Mouse (Mus musculus) cerebellum, adult 9-11 months (tissue): ENCODE measurements around the gene Pla2g4a.
"Not testable (repeated sequence)": the region's sequence is repeated elsewhere in the genome, so short reads cannot be mapped to it uniquely, and the experiment has no call there.

Experiments
- DNase-seq: peaks from one replicate; pipeline ENCODE4 v3.0.0; 2022

Gene Pla2g4a

DNA sequence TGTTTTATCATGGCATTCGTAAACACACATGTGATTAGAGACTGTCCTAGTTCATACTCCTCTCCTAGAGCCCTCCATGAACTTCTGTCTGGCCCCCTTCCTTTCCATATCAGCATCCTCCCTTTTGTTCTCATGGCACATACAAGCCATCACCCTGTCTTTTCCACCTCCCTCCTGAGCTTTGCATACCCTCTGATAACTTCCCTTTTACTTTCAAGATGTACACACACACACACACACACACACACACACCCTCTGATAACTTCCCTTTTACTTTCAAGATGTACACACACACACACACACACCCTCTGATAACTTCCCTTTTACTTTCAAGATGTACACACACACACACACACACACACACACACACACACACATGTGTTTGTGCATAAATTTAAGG lies 37.4 kb downstream of the Pla2g4a start:
- DNase-seq: not testable (repeated sequence)

DNA sequence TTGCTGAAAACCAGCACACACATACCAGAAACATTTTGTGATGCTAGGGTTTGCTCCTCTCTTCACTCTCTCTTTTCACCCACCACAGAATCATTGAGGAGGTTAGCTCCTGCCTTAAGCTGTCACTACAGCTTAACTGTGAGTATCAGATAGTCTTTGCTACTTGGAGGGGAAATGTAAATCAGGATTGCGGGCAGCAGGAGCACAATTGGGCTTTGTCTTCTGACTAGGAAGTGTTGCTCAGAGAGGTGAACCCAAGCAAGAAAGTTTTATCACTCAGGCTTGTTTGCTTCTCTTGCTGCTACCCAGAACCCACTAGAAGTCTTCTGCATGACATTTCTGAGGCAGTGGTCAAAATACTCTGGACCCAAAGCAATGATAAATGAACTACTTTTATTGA lies 38.9 kb downstream of the Pla2g4a start:
- DNase-seq: no peak

DNA sequence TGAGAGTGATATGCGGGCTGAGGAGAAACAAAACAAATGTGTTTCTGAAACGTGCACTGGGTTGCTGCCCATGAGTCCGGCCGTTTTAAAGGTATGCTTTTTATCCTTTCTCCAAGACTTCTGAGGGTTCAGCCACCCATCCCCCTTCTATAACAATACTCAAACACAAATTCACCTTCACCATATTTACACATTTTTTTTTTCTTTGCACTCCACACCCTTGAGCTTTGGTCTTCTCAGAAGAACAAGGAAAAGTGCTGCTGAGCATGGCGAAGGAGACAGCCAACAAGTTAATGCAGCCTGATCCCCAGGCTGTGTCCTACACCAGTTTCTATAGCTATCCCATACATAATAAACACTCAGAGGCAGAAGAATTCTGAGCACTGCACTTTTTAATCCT lies 39.8 kb downstream of the Pla2g4a start:
- DNase-seq: no peak

DNA sequence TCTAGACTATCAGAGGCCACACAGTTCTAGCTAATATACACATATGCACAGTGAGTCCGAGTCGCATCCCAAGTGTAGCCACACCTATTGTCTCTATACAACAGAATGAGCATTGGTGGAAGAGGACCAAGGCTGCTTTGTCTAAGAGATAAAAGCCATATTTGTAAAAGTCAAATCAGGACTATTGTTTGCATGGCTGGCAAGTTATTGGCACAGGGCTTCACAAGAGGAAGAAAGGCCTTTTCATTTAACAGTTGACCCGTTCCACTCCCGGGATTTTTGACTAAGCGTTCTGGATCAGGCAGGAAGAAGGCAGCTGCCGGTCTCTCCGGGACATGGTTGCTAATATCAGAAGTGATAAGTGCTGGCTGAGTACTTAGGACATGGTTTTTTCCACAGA lies 41.8 kb downstream of the Pla2g4a start:
- peak; percentile 1 for DNase-seq

DNA sequence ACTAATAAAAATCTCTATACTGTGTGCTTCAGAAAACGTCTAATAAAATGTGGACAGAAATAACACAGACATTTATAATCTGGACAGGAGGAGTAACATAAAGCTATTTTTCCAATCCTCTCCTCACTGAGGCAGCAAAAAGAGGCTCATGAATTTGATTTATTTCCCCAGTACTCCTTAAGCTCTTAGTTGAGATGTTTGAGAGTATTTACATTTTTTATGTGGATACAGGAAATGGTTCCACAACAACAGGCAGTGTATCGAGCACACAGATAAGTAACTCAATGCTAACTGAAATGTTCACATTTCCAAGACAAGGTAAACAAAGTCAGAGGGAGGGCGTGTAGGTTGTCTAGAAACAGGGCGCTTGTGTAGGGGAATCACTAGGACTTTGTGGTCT lies 48.1 kb downstream of the Pla2g4a start:
- DNase-seq: no peak

DNA sequence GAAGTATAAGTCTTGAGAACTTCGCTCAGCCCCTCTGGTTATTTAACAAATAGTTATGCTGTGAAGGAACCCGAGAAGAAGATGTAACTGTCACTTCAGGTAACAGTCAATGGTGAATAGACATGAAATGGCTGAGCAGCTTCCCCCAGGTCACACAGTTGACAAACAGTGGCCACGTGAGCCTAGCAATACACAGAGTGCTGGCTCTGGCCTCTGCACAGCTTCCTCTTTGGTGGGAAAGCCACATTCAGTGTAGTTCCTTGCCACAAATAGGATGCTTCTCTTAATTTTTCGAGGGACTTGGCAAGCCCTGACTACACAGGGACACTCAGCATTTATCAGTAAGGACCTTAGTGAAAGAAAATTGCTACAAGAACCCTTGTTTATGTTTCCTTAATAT lies 50.0 kb downstream of the Pla2g4a start:
- DNase-seq: no peak

DNA sequence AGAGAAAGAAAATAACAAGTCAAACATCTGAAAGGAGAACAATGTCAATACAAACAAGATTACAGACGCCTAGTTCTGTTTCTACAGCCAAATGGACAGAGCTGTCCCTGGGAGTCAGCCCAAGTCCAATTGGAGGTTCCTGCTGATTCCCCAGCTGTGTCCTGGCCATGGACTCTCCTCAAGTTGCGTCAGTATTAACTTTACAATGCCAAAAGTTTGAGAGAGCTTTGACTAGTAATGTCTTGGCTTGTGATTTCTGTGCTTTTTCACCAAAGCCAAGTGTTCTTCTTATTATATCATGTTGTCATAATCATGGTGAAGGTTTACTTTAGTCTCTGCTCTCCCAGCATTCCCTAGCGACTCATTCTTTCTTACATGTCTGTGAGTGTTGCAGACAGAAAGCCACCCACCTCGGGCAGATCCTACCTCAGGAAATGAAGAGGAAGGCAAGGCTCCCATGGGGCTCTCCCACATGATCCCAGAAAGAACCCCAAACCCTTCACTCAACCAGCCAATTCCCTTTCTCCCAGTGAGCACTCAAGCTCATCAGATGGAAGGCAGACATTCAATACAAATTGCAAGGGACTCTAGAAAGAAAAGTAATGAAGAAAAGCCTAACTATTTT lies 63.0 kb downstream of the Pla2g4a start:
- no peak for DNase-seq

DNA sequence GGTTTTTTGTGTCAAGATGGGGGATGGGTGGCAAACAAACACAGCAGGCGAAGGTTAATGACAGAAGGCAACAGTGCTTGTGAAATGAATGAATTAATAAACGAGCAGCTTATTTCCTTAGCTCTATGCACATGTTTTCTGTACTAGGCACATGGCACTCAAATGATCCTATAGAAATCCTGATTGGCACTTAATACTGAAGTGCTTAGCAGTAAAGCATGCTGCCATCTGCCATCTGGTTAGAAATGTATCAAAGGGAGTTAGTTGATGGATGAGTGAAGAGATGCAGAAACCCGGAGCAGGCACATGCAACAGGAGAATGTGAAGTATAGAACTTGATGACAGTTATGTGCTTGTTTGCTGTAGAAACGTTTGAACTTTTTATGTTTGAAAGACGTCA lies 64.5 kb downstream of the Pla2g4a start:
- no peak for DNase-seq

DNA sequence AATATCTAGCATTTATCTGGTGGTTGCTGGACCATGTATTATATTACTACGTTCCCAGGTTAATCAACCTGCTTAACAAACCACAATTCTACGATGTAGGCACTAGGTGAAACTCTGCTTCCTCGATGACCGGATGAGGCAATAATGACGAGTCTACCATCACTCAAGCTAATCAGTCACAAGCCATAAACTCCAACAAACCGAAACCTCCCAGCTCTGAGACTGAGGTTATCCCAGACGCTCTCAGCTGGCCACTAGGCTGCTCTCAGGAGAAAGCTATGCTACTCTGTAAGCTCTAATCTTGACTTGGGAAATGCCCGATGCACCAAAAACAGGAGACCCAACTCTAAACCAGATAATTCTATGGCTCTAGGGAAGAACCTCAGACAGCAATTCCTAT lies 66.2 kb downstream of the Pla2g4a start:
- DNase-seq: no peak

DNA sequence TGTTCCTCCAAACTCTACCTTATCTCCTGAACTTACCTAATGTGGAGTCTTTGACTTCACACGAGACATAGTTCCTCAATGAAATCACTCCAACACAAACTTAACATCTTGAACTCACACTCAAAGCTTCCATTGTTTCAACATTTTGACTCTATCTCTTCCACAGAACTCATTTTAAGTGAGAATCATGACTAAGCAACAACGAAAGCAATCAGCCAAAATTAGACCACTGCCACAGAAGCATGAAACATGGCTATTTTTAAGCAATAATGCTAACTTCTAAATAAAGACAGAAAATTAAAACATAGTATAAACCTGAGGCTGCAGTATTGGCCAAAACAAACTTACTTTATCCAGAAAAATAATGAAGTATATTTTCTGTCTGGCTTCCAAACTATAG lies 67.2 kb downstream of the Pla2g4a start:
- DNase-seq: no peak

DNA sequence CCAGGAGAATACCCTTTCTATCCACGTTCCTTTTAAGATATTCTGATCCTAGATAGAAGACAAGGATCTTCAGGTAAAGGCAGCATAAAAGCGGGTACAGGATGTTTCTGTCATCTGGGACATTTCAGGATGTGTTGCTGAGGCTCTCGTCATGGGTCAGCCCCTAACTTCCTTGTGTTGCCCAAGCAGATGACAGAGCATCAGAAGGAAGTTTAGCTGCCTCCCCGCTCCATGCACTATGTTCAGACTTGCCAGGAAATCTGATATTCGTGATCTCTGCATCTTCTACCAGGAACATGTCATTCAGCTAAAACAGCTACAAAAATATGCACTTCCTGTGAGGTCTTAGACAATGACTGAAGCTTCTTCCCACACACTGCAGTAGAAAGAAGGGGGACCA lies 70.0 kb downstream of the Pla2g4a start:
- no peak for DNase-seq

DNA sequence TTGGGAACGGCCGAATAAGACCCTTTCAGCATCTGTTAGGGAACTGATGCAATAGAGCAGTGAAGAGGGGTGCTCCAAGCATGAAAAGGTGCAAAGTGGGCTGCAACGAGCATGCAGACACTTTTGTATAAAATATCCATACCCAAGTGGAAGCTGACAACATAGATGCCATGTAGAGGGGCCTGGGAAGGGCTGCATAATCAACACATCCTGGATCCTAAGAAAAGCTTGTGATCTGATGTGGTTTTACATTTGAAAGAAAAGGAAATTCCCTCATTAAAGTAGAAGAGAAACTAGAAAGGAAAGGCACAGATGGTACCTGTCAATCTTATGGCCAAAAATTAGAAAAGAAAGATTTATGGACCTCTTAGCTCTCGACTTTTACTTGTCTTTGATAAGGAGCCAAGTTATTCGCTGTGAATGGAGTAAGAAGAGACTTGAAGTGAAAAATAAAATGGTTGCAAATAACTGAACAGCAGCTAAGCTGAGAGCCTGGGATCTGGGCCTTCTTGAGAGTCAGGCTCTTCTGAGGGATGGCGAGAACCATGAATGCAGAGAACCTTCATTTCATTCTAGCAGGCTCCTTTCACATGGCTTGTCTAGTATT lies 78.6 kb downstream of the Pla2g4a start:
- DNase-seq: no peak

DNA sequence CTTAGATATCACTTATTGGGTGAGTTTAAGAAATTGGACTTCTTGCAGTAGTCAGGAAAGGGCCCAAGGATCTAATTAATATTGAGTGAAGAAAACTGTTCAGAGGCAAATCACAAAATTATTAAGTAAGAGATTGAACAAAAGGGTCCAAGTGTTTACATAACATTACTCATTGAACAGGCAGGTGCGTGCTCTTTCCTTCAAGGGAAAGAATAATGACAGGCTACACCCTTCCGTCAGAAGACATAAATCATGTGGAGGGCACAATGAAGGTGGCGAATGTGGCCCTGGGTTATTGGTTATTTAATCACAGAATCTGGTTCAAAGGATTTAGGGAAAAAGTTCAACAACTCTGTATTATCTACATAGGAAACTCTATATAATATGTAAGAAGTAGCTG lies 82.9 kb downstream of the Pla2g4a start:
- no peak for DNase-seq

DNA sequence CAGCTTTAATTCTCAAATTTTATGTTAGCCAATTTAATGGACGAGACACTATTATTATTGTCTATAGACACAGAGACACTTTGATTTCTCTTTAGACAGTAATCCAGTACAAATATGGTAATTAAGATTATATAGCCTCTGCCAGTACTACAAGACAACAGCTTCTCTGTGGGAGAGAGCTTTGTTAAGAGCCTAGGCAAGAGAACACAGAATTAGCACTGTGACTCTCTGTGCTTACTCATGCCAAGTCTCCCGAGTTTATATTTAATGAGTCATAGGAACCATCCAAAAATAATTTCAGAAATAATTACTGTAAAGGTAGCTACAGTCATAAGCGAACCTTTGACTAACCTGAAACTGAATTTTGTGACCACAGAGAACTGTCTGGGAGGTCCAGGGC lies 84.6 kb downstream of the Pla2g4a start:
- DNase-seq: no peak

DNA sequence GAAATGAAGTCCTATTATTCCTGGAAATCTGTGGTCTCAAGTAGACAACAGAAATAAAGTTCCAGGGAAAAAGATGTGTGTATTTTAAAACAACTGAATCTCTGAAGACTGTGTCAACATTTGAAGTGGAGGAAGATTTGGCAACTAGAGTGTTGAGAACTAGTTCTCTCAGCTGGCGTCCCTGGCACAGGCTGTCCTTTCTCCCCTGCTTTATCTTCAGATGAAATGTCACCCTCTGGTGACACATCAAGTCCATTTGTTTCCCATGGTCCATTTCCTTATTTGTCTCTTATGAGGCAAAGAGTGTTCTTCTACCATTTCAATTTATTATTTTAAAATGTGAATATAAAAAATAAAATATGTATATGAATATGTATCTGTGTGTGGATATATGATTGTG lies 89.5 kb downstream of the Pla2g4a start:
- DNase-seq: no peak

DNA sequence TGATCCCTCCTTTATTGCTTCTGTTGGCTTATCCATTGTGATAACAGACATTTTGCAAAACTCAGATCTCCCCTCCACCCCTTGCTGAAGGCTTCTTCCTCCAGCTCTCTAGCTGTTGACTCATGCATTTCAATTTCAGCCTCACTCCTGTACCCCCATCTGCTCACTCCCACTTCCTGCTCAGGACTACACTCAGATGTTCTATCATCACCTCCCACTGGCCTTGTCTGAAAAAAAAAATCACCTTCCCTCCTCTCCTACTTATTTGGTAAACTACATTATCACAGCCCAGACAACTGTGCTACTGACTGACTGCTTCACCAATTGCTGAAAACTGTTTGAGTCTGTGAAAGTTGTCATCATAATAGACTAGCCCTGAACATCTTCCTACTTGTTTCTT lies 93.8 kb downstream of the Pla2g4a start:
- DNase-seq: no peak

DNA sequence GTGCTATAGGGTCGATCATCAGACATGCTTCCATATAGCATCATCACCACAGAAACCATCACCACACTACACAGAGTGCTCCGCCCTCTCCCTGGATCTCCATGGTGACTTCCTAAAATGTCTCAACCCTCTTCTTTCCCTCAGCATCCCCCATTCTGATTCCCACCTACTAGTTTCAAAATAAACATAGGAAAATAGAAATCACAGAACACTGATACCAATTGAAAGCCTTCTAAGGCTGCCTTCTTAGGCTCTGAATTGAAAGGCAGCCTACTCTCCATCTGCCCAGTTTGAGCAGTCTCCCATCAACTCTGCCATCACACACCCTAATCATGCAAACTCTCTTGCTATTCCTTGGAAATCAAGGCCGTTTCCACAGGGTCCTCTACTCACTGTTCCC lies 94.9 kb downstream of the Pla2g4a start:
- no peak for DNase-seq

DNA sequence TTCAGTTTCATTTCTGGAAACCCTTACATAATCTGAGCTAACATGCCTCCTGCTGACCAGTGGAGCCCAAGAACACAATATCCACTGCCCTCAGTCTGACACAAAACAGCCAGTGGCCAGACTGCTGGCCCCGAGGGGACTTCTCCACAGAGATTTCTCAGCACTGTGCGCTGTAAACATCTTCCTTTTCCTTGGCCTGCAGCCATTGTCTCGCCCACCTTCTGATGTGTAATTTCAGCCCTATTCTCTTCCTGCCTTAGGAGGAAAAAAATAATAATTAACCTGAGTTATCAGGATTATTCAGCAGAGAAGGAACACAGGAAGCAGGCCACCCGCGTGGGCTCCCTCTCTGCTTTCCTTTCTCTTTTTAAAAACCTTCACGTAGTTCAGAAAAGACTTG lies 98.3 kb downstream of the Pla2g4a start:
- no peak for DNase-seq

DNA sequence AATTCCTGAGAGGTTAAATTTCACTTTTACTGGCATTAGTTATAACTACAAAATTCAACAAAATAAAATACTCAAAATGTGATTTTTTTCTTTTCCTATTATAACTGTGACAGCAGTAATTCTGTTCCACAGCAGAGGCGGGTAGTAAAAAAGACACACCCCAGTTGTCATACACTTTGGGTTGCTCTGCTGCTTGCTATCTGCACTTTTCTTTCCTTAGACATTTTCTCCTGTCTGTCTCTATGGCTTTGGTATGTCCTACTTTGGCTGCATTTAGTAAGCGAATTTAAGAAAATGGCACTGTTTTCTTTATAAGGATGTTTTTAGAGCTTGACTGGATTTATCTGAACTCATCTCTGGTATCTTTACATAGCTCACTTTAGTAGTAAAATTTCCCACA lies 98.9 kb downstream of the Pla2g4a start:
- no peak for DNase-seq

DNA sequence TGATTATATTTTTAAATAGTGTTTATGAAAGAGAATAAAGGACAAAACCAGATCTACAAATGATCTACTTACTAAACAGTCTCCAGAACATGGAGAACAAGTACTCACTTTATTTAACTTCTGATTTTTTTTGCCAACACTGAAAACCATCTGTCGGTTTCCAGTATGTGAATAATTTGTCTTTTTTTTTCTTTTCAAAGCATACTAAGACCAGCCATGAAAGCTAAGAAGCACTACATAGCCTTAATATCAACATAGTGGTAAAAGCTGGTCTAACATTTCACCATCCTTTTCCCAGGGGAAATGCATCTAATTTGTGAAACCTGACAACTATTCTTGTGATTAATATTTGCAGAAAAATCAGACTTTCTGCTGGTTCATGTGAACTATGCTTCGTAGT lies 99.5 kb downstream of the Pla2g4a start:
- DNase-seq: no peak

DNA sequence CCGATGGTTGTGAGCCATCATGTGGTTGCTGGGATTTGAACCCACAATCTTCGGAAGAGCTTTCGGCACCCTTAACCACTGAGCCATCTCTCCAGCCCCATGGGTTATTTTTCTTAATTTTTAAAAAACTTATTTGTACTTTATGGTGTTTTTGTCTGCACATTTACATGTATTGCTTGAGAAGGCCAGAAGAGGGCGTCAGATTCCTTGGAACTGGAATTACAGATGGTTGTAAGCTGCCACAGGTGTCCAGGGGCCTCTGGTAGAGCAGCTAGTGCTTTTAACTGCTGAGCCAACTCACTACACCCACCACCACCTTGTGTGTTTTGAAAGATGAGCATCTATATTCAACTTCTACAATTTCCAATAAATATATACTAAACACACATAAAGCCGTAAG lies 102.4 kb downstream of the Pla2g4a start:
- DNase-seq: no peak

DNA sequence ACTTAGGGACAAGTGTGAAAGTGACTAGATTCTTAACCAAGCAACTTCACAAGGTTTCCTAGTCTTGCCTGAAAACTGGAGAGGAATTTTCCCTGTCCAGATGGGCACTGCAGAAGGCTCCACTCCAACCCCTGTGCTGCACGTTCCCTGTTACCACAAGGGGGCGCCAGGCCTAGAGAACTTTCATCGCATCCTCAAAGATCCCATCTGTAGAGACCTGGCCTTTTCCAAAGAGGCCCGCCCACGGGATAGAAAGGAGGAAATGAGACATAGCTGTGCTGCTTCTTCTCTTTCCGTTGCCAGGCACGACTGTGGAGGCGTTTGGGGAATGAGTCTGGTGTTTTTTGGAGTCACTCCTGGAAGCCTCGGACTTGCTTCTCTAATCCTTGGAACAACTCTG lies 104.4 kb downstream of the Pla2g4a start:
- DNase-seq: no peak

DNA sequence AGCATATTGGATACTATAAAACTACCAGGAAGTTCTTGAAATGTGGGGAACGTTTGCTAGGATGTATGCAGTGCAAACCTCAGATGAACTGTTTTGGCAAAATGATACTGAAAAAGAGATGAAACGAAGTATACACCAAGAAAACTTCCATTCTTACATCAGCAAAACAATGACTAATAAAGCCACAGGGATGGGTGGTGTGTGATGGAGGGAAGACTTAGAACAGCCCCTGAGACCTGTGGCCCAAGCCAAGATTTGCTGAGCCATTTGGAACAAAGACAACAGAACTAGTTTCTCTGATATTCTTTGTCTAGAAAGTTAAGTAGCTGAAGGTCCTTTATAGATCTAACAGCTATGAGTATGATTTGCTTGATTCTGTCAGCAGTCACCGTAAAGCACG lies 105.5 kb downstream of the Pla2g4a start:
- no peak for DNase-seq

DNA sequence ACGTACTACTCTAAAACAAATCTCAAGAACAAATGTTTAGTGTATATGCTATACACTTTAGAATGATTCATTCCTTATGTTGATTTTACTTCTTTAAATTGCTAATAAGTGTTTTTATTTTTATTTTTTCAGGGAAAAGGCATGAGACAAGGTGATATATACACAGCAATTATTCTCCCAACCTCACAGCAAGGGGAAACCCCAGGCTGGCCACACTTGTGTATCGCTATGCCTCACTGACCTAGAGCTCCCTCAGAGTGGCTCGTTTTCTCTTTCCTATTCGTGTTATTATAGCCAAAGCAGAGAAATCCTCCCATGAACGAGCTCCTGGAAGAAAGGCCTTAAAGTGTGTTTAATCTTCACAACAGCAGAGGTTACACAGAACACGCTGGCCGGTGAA lies 106.2 kb downstream of the Pla2g4a start:
- DNase-seq: no peak

DNA sequence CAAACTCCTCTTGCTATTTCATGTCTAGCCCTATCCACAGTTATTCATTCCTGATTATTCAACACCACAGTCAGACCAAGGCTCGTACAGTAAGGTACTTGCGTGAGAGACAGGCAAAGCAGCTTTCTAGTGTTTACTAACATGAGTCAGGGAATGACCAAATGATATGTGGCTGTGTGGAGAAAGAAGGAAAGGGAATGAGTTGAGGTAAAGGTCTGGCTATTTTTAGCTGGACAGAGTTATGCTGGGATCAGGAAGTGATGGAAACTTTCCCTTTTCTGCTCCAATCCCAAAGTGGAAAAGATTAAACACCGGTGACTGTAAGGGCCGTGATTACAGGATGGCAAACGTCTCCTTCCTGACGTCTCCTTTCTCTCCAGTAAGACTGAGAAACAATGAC lies 114.4 kb downstream of the Pla2g4a start:
- no peak for DNase-seq

DNA sequence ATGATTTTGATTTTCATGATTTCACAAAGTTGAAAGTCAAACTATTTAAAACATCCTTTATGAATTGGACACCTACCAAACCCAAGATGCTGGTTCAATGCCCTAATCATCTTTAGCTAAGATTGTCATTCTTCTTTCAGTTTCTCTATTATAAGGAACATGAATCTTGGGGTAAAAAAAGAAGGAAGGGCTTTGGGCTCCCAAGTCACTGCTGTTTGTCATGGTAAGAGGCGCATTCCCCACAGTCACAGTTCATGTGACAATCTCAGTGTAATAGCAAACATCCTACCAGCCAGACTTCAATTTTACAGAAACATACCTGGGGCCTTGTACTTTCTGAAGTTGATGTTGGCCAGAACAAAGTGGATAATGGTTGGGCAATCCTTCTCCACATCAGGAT lies 119.2 kb downstream of the Pla2g4a start:
- DNase-seq: no peak
